Mouse (Mus musculus): ENCODE measurements around the gene Mmp8. TPM values are rescaled to one million over a fixed set of nuclear protein-coding genes. Genes with fewer than 3 reads are reported as not detected.

Mmp8 gene
- not detected for total RNA-seq (2023)

GRCm38 (mm10) chr9:7558221-7559017 lies at the start of gene Mmp8:
Gene Mmp8 (plus strand): TSS chr9:7558456.

GRCm38 (mm10) chr9:7571162-7571561 lies 12.9 kb downstream of the Mmp8 start, which contains the start of gene Mmp27:
Gene Mmp27 (plus strand): TSS chr9:7571396.

Other genes with a start within 250 kb of the Mmp8 start
- 0.95 TPM for gene Mmp12, start 214.1 kb upstream of the Mmp8 start, total RNA-seq (2023)
- not detected for gene Mmp1b, start 170.4 kb upstream of the Mmp8 start, total RNA-seq (2023)
- gene Mmp3, start 112.6 kb upstream of the Mmp8 start, total RNA-seq (2023): not detected
- gene Mmp10, start 56.1 kb upstream of the Mmp8 start, total RNA-seq (2023): not detected
- gene Mmp27, start 12.9 kb downstream of the Mmp8 start, total RNA-seq (2023): not detected
- not detected for gene Mmp20, start 69.8 kb downstream of the Mmp8 start, total RNA-seq (2023)
- gene Mmp7, start 133.6 kb downstream of the Mmp8 start, total RNA-seq (2023): not detected
- 89.0 TPM for gene Tmem123, start 205.6 kb downstream of the Mmp8 start, total RNA-seq (2023)

Data from CD4-positive naive resting alpha-beta T cell, adult 57 days (primary cell).